Mouse (Mus musculus) left cerebral cortex, postnatal 14 days (tissue): Measurements from ENCODE around the gene Fignl1. TPM values are rescaled to one million over a fixed set of nuclear protein-coding genes. Genes with fewer than 3 reads are reported as not detected.

Source experiments
- DNase-seq, 2 experiments: peaks; one replicate each; pipeline ENCODE4 v3.0.0; 2021 to 2022; ENCODE audit warnings: low spot score in 2 of 2, mixed read lengths in 1 of 2
- intact Hi-C: fragments of 180-260 bp; cut with DNase I; formaldehyde crosslinking; loops from one replicate; pipeline ENCODE4 v1.15.1; 2025
- long read RNA-seq, 2 experiments: library from polyadenylated mRNA; stranded (forward); transcript quantifications; one replicate each; pipeline ENCODE4 v2.0.0; 2021
- total RNA-seq, 2 experiments: library from RNA; stranded (reverse); gene quantifications; 2 replicates each; pipeline ENCODE4 v1.2.3; 2021

Gene Fignl1
- total RNA-seq, result under 1 TPM; 0.70 to 0.81 TPM
- long read RNA-seq, experiment 1, partial matches to known transcripts, result 0 of 3 reads
- long read RNA-seq, experiment 1, other reads (novel, unspliced or antisense), result 0 of 3 reads
- long read RNA-seq, experiment 2, partial matches to known transcripts, result 0 of 2 reads
- long read RNA-seq, experiment 2, other reads (novel, unspliced or antisense), result 1 of 2 reads

DNA sequence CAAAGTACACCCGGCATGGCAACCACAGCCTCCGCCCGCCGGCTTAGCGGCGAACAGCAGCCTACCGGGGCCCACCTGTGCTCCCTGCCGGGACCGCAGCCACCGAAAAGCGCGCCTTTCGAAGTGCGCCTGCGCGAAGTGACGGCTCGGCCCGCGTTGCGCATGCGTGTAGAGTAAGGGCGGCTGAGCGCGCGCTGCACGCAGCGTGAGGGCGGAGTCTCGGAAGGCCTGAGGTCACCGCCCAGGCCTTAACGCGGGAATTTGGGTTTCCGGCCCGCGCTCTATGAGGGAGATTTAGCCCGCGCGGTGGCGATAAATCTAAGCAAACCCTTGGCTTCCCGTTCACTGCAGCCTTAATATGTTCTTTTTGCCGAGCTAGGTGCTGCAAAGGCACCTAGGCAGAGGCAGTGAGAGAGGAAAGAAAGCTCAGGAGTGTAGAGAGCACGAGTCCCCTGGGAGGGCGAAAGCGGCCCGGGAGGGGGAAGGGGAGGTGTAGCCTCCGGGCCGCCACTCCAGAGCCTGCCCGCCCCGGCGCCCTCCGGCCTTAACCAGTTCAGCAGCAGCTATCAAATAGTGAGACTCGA is at the start of gene Fignl1:
Gene Fignl1 (minus strand): TSS at position 143 of the 584 bp plus-strand sequence.
- intact Hi-C loops, result no loop called here
- peak; percentile 93 to 96 for DNase-seq

DNA sequence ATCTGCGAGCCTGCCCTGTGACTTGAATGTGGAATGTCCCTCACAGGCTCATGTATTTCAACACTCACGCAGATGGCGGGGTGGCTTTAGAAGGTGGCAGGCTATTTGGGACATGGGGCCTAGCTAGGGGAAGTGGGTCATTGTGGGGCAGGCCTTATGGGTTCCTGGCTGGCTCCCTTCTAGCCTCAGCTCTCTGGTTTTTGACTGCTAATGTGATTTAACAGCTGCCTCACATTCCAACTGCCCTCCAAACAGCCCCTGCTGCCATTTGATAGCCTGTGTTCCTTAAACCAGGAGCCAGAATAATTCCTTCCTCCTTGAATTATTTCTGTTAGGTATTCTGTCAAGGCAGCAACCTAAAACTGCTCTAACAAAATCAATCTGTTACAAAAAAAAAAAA is 48.2 kb upstream of the Fignl1 start:
- intact Hi-C loops, result no loop called here
- DNase-seq, result no peak

DNA sequence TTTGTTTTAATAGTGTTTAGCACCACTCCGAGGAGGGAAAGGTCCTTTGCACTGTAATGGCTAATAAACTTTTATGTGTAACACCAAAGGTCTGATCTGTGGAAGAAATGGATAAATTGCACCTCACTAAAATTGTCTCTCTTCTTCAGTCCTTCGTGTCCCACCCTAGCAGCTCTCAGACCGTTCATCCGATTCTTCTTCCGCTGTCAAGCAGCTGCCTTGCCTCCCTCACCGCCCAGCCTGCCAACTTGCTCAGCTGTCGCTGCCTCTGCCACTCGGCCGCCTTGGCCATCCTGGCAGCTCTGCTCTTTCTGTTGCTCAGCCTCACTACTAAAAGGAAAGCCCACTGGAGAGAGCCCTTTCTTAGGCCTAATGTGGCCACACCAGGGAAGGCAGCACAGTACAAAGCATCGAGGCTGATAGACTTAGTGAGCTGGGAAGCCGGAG is 46.9 kb upstream of the Fignl1 start:
- intact Hi-C loops, result no loop called here
- peak in 1 of 2 experiments; percentile 7 for DNase-seq

DNA sequence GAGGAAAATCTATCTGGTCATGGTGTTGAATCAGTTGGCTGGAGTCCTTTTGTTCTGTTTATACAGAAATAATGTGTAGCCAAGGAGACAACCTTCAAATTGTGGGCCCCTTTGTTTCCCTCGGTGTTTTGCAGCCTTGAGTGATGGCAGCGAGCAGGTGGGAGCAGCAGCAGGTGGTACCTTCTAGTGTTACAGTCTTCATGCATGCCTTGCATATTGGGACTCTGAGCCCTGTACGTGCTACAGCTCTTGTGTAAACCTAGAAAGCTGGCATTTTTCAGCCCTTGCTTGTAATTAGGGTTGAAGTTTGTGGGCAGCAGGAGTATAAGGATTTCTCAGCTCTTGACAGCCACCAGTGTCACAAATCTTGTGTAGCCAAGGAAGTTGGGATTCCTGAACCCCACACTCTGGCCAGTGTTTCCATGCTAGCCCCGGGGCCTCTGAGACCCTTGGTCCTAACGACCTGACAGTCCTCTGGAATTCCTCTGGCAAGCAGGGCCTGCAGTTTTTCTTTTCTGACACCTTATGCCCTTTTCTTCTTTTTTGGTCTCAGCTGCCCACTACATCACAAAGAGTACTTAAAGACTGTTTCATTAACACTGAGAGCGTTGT is 46.4 kb upstream of the Fignl1 start:
- intact Hi-C loops, result no loop called here
- DNase-seq, result no peak

DNA sequence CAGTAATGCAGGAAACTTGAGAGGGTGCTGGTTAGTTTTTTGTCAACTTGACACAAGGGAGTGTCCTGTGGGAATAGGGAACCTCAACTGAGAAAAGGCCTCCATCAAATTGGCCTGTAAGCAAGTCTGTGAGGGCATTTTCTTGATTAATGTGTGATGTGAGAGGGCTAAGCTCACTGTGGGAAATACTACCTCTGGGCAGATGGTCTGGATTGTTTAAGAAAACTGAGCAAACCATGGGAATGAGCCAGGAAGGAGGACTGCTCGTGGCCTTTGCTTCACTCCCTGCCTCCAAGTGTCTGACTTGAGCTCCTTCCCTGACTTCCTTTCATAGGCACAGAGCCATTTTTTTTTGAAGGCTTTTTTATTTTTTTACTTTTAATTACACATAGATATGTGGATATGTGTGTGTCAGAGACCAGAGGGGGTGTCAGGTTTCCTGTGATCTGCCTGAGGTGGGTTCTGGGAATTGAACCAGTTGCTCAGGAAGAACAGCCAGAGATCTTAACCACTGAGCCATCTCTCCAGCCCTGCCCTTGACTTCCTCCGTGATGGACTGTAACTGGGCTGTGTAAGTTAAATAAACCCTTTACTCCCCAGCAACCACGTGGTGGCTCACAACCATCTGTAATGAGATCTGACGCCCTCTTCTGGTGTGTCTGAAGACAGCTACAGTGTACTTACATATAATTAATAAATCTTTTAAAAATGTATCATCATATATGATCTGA is 45.1 kb upstream of the Fignl1 start:
- DNase-seq, result no peak
- intact Hi-C loops, result no loop called here

DNA sequence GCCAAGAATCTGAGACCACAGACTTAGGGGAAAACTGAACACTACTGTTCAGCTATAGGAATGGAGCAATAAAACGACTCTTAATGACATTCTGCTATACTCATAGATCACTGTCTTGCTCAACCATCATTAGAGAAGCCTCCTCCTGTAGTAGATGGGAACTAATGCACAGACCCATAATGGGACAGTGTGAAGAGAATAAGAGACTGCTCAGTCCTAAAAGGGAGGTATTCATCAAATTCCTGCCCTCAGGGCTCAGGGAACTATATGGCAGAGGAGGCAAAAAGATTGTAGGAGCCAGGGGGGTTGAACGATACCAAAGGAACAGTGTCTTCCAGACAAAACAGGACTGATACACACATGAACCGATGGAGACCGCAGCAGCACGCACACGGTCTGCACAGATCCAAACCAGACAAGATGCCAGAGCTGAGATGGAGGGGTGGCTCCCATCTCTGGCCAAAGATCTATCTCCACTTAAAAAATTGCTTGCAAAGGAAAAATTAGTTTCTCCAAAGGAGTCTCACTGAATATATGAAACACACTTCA is 43.3 kb upstream of the Fignl1 start:
- intact Hi-C loops, result no loop called here
- DNase-seq, result no peak

DNA sequence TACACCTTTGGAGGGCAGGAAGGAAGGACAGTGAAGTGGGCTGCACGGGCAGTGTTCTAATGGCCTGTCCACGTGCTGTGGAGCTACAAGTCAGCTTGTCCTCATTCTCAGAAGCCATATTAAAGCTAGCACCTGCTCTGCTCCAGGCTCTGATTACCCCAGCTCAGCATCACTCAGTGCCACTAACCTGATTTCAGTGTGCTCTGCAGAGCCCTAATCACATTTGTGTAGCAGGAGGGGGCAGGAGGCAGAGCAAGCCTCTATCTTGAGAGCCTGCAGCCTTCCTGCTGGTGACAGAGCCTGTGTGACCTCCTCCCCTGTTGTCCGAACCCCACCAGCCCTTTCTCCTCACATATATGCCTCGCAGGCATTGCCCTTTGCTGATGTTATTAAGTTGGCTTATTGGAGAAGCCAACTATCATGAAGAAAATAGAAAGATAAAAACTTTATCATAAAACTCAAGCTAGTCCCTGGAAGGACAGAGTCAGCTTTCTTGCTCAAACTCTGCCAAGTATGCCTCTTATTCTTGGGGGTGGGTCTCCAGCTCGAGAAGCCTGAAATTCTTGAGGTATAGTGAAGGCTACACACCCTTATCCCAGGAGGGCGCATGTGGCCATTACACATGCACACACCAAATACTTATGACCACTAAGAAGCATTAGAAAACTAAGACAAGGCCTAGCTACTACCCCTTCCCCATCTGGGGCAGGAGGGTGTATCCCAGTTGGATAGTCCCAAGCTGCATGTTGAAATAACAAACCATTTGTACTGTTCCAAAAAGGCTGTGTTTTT is 41.9 kb upstream of the Fignl1 start:
- no peak for DNase-seq
- intact Hi-C loops, result no loop called here

DNA sequence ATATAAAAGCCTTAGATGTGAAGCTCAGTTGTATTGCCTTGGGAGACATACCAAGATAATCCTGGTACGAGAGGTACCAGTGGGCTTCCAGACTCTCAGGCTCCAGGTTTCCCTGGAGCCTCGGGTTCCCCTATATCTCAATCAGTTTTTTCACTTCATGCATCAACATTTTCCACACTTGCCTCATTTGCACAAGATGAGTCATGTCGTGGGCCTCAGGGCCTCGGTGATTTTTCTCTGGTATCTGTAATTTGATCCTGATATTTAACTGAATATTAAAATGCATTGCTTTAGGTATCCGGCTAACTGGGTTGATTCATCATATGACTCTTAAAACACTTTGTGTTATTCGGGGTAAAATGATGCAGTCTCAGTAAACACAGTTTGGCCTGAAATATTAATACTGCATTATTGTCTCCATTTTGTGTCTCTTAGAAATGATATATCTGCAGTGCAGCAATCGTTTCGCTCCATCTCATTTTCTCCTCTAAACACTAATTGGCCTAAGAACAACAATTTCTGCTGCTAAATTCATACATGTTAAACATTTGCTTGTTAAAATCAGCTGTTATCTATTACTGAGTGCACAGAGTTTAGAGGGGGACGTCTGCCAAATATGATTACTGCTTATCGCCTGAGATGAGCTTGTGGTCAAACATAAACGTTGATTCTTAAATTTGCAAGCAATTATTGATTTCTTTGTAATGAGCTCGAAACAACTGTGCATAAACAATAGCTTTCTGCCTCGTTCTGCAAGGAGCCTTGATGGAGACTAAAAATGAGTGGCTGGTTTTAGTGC is 41.0 kb upstream of the Fignl1 start:
- intact Hi-C loops, result no loop called here
- no peak for DNase-seq

DNA sequence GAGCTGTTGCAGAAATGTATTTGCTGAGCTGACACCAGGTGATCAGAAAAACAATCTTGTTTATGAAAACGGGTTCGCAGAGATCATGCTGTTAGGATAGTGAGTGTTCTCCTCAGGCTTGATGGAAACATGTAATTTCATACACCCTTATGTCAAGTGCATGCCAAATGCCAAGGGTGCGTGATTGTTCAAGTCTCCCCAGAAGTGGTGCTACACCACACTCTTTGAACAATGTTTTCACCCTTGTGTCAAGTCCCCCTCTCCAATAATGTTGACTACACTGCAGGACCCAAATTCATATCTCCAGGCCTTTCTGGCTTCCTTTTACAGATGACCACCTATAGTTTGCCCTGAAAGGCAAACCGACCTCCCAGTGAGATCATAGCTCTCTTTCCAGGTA is 39.7 kb upstream of the Fignl1 start:
- no peak for DNase-seq
- intact Hi-C loops, result no loop called here

DNA sequence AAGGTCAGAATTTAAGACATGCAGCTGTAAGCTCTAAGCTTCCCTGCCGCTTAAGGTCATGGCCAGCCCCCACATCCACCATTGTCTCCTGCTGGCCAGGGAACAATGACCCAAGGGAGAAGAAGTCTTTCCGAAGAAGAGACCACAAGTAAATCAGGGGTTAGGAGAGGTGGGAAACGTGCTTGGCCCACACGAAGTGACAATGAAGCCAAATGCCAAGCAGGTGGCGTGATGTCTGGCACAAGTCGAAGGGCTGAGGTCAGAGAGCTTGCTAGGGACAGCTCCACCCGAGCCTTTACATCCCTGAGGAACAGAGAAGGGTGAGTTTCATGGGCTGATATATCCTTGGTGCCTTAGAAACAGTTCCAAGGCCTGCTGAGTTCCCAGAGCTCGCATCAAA is 36.3 kb upstream of the Fignl1 start:
- DNase-seq, result no peak
- intact Hi-C loops, result no loop called here

DNA sequence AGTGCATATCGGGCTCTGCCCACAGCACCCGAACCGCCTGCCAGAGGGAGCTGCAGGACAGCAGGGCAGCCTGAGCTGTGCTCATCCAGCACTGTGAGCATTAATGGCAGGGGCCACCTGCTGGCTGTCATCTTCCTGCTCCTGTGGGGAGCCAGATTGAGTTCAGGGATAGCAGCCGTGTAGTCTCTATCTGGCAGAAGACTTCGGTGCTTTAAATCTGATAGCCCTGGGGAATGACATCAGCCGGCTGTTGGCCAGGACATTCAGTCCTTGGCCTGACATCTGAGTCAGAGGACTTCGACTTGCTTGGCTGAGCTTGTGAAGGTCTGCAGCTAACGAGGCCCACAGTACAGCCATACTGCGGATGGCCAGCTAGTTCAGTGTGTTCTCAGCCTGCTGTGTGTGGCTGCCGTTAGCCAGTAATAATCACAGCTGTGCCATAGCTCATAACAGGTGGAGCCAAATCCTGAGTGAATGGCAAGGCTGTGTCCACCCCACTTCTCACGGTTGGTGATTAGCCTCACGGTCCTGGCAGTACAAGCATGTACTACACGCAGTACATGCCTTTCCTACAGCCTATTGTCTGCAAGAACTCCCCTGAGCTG is 35.7 kb upstream of the Fignl1 start:
- DNase-seq, result peak in 1 of 2 experiments; percentile 35
- intact Hi-C loops, result no loop called here

DNA sequence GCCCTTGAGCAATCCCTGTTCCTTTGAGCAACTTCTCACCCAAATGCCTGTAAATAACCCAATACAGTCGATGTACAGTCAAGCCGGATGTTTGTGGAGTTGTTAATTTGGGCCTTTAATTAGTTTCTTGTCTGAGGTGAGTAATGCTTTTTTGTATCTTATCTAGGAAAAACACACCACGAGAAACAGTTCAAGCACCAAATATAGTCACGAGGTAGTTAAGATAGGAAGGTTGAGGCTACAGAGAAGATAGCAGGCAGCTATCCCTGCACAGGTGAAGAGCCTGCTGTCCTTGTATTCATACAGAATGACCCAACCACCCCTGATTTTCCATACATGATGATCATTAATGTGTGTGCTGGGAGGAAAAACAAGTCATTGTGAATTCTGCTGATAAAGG is 32.8 kb upstream of the Fignl1 start:
- intact Hi-C loops, result no loop called here
- DNase-seq, result no peak

DNA sequence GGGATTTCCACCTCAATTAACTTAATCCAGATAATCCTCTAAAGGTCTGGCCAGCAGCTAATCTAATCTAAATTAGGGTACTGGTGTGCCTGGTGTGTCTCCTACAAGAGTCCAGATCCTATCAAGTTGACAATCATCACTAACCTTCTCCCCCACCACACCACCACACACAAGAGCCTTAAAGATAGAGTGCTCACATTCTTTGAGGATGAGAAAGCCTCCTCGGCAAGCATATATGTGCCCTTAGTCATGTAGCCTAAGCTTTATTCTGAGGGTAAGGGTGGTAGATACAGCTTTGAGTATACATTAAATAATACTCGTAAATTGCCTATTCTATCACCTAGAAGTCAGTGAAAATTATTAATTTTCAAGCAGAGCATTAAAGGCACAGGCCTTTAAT is 32.0 kb upstream of the Fignl1 start:
- DNase-seq, result no peak

DNA sequence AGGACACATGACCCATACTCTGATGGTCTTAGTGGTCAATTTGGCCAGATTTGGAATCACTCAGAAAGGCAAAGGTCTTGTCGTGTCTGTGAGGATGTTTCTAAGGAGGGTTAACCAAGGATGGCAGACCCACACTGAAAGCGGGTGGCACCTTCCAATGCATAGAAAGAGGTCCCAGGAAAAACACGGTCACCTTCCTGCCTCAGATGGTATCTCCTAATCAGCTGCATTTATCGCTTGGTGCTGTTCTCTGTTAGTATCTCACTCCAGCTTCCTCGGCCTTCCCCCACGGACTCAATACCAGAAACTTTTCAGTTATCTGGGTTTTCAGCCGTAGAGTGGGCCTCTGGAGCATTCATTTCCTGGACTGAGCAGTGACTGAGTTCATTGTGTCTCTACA is 31.1 kb upstream of the Fignl1 start:
- intact Hi-C loops, result no loop called here

More for the DNA sequence above, 32.0 kb upstream of the Fignl1 start:
- intact Hi-C loops, result no loop called here

DNA sequence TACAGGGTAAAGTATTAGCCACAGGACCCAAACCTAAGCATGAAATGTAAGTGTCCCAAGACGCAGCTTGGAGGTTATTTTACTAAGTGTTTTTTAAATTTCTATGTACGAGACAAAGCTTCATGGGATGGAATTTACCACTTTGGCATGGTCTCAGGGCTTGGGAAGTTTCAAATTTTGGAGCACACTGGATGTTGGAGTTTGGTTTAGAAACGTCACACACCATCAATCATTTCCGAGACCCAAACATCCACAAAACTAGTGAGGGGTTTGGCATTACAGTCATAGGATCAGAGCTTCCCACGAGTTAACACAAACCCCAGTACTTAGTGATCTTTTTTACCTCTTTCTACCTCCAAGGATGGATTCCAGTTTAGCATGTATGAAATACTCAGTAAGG is 28.6 kb upstream of the Fignl1 start:
- intact Hi-C loops, result no loop called here

More for the DNA sequence above, 31.1 kb upstream of the Fignl1 start:
- DNase-seq, result no peak

DNA sequence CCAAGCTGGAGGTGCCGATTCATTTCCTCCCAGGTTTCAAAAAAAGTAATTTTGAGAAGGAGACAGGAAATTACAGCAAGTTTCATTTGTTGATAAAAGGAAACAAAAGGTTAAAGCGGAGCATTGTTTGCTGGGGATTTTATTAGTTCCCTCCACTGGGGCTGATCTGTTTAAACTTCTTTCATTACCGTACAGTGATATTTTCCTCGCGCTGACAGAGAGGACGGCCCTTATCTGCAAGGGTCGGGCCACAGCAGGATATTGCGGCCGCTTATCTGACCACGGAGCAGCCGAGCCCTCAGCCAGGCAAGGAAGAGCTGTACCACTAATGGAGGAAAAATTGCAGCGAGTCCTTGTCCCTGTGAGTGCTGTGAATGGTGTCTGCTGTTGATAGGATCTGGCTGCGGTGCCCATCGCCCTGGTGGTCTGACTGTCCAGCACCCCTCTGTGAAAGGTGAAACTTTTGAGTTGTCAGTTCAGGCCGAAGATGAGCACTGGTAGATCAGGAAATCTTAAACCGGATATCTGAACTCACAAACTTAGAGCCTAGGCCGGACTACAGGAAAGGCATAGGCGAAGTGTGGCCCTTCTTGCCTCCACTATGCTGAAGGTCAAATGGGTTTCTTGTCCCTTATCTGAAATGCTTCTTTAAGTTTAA is 28.1 kb upstream of the Fignl1 start:
- intact Hi-C loops, result no loop called here
- DNase-seq, result no peak

More for the DNA sequence above, 28.6 kb upstream of the Fignl1 start:
- no peak for DNase-seq

DNA sequence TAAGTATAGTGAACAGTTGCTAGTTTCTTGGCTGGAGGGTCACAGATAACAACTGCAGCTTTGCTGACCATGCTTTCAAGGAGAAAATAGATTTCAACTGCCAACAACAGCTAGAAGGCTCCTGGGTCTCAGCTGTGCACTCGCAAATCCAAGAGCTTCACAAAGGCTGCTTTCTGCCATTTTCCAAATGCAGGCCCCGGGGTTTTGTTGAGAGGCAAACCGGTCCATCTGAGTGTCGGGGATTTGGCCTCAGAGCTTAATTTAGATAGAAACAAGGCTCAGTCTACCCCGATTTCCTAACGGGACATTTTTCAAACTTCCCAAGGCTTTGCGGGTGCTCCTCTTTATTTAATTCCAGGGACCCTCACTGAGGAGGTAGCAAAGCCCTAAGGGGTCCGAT is 27.5 kb upstream of the Fignl1 start:
- no peak for DNase-seq
- intact Hi-C loops, result no loop called here

DNA sequence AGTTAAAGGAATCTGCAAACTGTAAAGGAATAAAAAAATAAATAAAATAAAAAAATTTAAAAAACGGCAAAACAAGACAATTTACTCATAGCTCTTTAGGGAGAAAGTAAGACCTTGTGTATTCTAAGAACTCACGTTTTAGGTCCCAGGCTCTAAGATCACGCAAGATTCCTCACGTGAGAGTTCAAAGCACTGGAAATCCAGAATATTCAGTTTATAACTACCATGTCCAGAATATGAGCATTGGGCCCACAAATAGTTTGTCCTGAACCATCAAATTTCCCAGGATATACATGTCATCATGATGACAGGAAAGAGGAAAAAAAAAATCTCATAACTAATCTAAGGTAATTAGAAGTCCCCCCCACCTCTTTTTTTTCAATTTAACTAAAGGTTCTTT is 27.0 kb upstream of the Fignl1 start:
- intact Hi-C loops, result no loop called here
- DNase-seq, result no peak
